Mouse (Mus musculus) MEL (cell line): ENCODE data around the gene Myrf. TPM values are rescaled to one million over a fixed set of nuclear protein-coding genes. Genes with fewer than 3 reads are reported as not detected.

ENCODE experiments used
- DNase-seq: peaks from one replicate; pipeline ENCODE4 v3.0.0; 2011; ENCODE audit warnings: low read depth, low spot score
- H3K27ac ChIP-seq: 2 replicates; pipeline ENCODE4 v1.5.1; 2012; ENCODE audit warnings: low read depth, mild to moderate bottlenecking, control low read depth, low read length, moderate library complexity; ENCODE audit not compliant: control insufficient read depth
- H3K27me3 ChIP-seq, 2 experiments: fragments of 150-350 bp in 1 of 2; sonication (generic) in 1 of 2; 2 replicates each; pipeline ENCODE4 v1.6.1; 2012; ENCODE audit warnings: low read length in 2 of 2, mild to moderate bottlenecking in 2 of 2, improper control_type of control experiment in 1 of 2, moderate library complexity in 1 of 2; ENCODE audit not compliant: insufficient read depth in 2 of 2, control insufficient read depth in 1 of 2
- H3K36me3 ChIP-seq, 2 experiments: 2 replicates each; pipeline ENCODE4 v1.6.1; 2012 to 2014; ENCODE audit warnings: low read length in 2 of 2, improper control_type of control experiment in 1 of 2, inconsistent platforms in 1 of 2, mild to moderate bottlenecking in 1 of 2; ENCODE audit not compliant: insufficient read depth in 2 of 2, control insufficient read depth in 1 of 2
- H3K4me1 ChIP-seq, 2 experiments: fragments of 150-350 bp in 1 of 2; sonication (generic) in 1 of 2; 2 replicates each; pipeline ENCODE4 v1.6.1; 2012; ENCODE audit warnings: low read length in 2 of 2, improper control_type of control experiment in 1 of 2, mild to moderate bottlenecking in 1 of 2; ENCODE audit not compliant: insufficient read depth in 2 of 2, control insufficient read depth in 1 of 2
- H3K4me3 ChIP-seq, 2 experiments: fragments of 150-350 bp in 1 of 2; sonication (generic) in 1 of 2; 2 replicates each; pipeline ENCODE4 v1.5.1; 2012; ENCODE audit warnings: low read depth in 2 of 2, low read length in 2 of 2, mild to moderate bottlenecking in 2 of 2, moderate library complexity in 2 of 2, control low read depth in 1 of 2, improper control_type of control experiment in 1 of 2; ENCODE audit not compliant: control insufficient read depth in 1 of 2, insufficient read depth in 1 of 2
- H3K79me2 ChIP-seq: 2 replicates; pipeline ENCODE4 v1.6.1; 2012; ENCODE audit warnings: mild to moderate bottlenecking, low read length, moderate library complexity; ENCODE audit not compliant: control insufficient read depth, poor library complexity, insufficient read depth
- H3K9ac ChIP-seq: 2 replicates; pipeline ENCODE4 v1.6.1; 2012; ENCODE audit warnings: low read depth, mild to moderate bottlenecking, control low read depth, low read length, moderate library complexity; ENCODE audit not compliant: control insufficient read depth, poor library complexity, severe bottlenecking
- H3K9me3 ChIP-seq: fragments of 150-350 bp; sonication (generic); replicated peaks from 2 replicates; pipeline ENCODE4 v1.6.1; 2012; ENCODE audit warnings: mild to moderate bottlenecking, low read length, improper control_type of control experiment, moderate library complexity; ENCODE audit not compliant: insufficient read depth
- BHLHE40 ChIP-seq: IDR thresholded peaks from 2 replicates; pipeline ENCODE4 v1.6.1; 2012; ENCODE audit warnings: low read depth, mild to moderate bottlenecking, inconsistent platforms, low read length, improper control_type of control experiment, borderline replicate concordance
- CHD2 ChIP-seq: IDR thresholded peaks from 2 replicates; pipeline ENCODE4 v1.6.1; 2011; ENCODE audit warnings: low read length, improper control_type of control experiment
- HCFC1 ChIP-seq: IDR thresholded peaks from 2 replicates; pipeline ENCODE4 v1.6.1; 2012; ENCODE audit warnings: low read depth, mild to moderate bottlenecking, inconsistent platforms, low read length, improper control_type of control experiment, moderate library complexity
- JUND ChIP-seq: IDR thresholded peaks from 2 replicates; pipeline ENCODE4 v1.6.1; 2011; ENCODE audit warnings: low read depth, mild to moderate bottlenecking, improper control_type of control experiment, low read length
- MAFK ChIP-seq: IDR thresholded peaks from 2 replicates; pipeline ENCODE4 v1.6.1; 2011; ENCODE audit warnings: low read depth, mild to moderate bottlenecking, low read length, improper control_type of control experiment, borderline replicate concordance
- MXI1 ChIP-seq: IDR thresholded peaks from 2 replicates; pipeline ENCODE4 v1.6.1; 2011; ENCODE audit warnings: mild to moderate bottlenecking, low read depth, low read length, improper control_type of control experiment
- MYB ChIP-seq: IDR thresholded peaks from 2 replicates; pipeline ENCODE4 v1.6.1; 2011; ENCODE audit warnings: mild to moderate bottlenecking, low read depth, low read length, improper control_type of control experiment
- MYC ChIP-seq: IDR thresholded peaks from 2 replicates; pipeline ENCODE4 v1.6.1; 2011; ENCODE audit warnings: low read depth, mild to moderate bottlenecking, low read length, improper control_type of control experiment, moderate library complexity
- POLR2A ChIP-seq, 2 experiments: IDR thresholded peaks; 2 replicates each; pipeline ENCODE4 v1.6.1; 2011 to 2012; ENCODE audit warnings: low read length in 2 of 2, mild to moderate bottlenecking in 2 of 2, control low read depth in 1 of 2, improper control_type of control experiment in 1 of 2, low read depth in 1 of 2, moderate library complexity in 1 of 2; ENCODE audit not compliant: control insufficient read depth in 1 of 2, insufficient read depth in 1 of 2, poor library complexity in 1 of 2
- POLR2AphosphoS2 ChIP-seq: IDR thresholded peaks from 2 replicates; pipeline ENCODE4 v1.6.1; 2011; ENCODE audit warnings: low read length, improper control_type of control experiment
- POLR2AphosphoS5 ChIP-seq: IDR thresholded peaks from 2 replicates; pipeline ENCODE4 v1.6.1; 2012; ENCODE audit warnings: low read depth, borderline replicate concordance, mild to moderate bottlenecking, inconsistent platforms, low read length, moderate library complexity, mixed read lengths
- RCOR1 ChIP-seq: IDR thresholded peaks from 2 replicates; pipeline ENCODE4 v1.6.1; 2012; ENCODE audit warnings: low read depth, mild to moderate bottlenecking, inconsistent platforms, low read length, improper control_type of control experiment
- SIN3A ChIP-seq: IDR thresholded peaks from 2 replicates; pipeline ENCODE4 v1.6.1; 2012; ENCODE audit warnings: low read length, improper control_type of control experiment, inconsistent platforms
- SMC3 ChIP-seq: IDR thresholded peaks from 2 replicates; pipeline ENCODE4 v1.6.1; 2011; ENCODE audit warnings: low read depth, low read length, improper control_type of control experiment
- TAL1 ChIP-seq: IDR thresholded peaks from 2 replicates; pipeline ENCODE4 v1.6.1; 2012; ENCODE audit warnings: mild to moderate bottlenecking, inconsistent platforms, low read length, moderate library complexity, mixed read lengths
- TBP ChIP-seq: IDR thresholded peaks from 2 replicates; pipeline ENCODE4 v1.8.0; 2011; ENCODE audit warnings: low read depth, low read length, improper control_type of control experiment
- UBTF ChIP-seq: IDR thresholded peaks from 2 replicates; pipeline ENCODE4 v1.6.1; 2012; ENCODE audit warnings: low read depth, mild to moderate bottlenecking, inconsistent platforms, low read length, improper control_type of control experiment, moderate library complexity, borderline replicate concordance; ENCODE audit not compliant: insufficient read depth
- USF2 ChIP-seq, 2 experiments: IDR thresholded peaks; 2 replicates each; pipeline ENCODE4 v1.6.1; 2011 to 2012; ENCODE audit warnings: improper control_type of control experiment in 2 of 2, low read length in 2 of 2, borderline replicate concordance in 1 of 2, inconsistent platforms in 1 of 2, low read depth in 1 of 2, mild to moderate bottlenecking in 1 of 2; ENCODE audit not compliant: insufficient read depth in 1 of 2
- ZMIZ1 ChIP-seq: IDR thresholded peaks from 2 replicates; pipeline ENCODE4 v1.6.1; 2012; ENCODE audit warnings: low read depth, mild to moderate bottlenecking, inconsistent platforms, low read length, improper control_type of control experiment, moderate library complexity
- polyA plus RNA-seq, 2 experiments: library from polyadenylated mRNA; stranded (reverse) in 1 of 2; unstranded in 1 of 2; fragments of >175 nt in 1 of 2; fragments of >200 nt in 1 of 2; gene quantifications; 2 replicates each; pipeline versions ENCODE4 v1.2.1 to v1.2.4; 2012; ENCODE audit warnings: low replicate concordance in 2 of 2, low read depth in 1 of 2; ENCODE audit not compliant: insufficient read length in 2 of 2, insufficient read depth in 1 of 2, missing spikeins in 1 of 2
- total RNA-seq: library from RNA; depleted of rRNA; stranded (reverse); fragments of 300-350 nt; gene quantifications from 2 replicates; pipeline ENCODE4 v1.2.3, GENCODE M21; 2012

The Myrf gene
- total and polyA plus RNA-seq, 3 experiments: 0.23 to 2.7 TPM; not detected in 1

DNA sequence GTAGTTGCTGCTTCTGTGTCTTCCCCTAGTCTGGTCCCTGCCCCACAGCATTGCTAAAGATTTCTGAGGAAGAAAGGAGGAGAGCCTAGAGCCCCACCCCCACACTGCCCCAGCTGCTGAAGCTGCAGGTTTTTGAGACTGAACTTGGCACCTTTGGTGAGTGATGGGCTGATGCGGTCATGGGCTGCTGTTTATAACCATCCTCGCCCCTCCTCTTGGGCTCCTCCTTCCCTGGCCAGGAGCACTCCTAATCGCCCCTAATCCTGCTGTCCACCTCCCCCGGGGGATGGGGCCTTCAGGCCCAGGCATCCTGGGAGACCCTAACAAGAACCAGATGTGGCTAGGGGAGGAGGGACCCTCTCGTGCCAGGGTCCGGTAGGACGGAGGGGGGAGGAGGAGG, 9.5 kb downstream of the Myrf start:
- no peak overlapping the region for H3K9ac ChIP-seq
- no peaks in the 10 kb centered on the region for H3K4me1 ChIP-seq
- H3K36me3 ChIP-seq: no peaks in the 10 kb centered on the region
- no peaks in the 10 kb centered on the region for H3K9me3 ChIP-seq
- H3K4me3 ChIP-seq: no peak overlapping the region
- H3K27ac ChIP-seq: no peak overlapping the region
- no peaks in the 10 kb centered on the region for H3K27me3 ChIP-seq
- no peaks in the 10 kb centered on the region for H3K79me2 ChIP-seq
- TF ChIP-seq SIN3A (no peak), MXI1 (no peak), BHLHE40 (no peak), USF2 (IDR thresholded peaks at IDR 0.05; ENCODE audit: borderline replicate concordance in 1 of 2, insufficient read depth in 1 of 2, low read depth in 1 of 2, low read length in 2 of 2) (no peak), MYB (no peak), JUND (no peak), TAL1 (no peak), SMC3 (no peak), UBTF (no peak), POLR2A (IDR thresholded peaks at IDR 0.05; ENCODE audit: control insufficient read depth in 1 of 2, insufficient read depth in 1 of 2, low read depth in 1 of 2, low read length in 2 of 2, poor library complexity in 1 of 2) (no peak), POLR2AphosphoS5 (no peak)
- DNase-seq: no peak

DNA sequence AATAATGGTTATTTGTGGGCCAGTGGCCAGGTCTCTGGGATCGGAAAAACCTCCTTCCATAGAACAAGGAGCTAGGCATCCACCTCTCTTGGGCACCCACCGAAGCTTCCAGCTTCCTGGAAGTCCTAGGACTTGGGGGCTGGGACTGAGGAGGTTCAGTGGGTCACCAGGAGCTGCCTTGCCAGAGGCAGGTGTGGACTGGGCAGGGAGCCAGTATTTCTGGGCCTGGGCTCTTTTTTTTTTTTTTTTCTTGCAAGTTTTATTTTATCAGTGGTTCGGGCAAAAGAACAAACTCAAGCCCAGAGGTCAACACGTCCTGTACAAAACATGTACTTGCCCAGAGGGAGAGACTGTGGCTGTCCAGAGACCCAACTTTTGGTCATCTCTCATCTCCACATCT, 14.8 kb downstream of the Myrf start:
- Histone ChIP-seq H3K27me3 (no peaks in the 10 kb centered on the region), H3K9ac (no peak overlapping the region), H3K27ac (no peak overlapping the region), H3K4me3 (no peak overlapping the region), H3K9me3 (no peaks in the 10 kb centered on the region), H3K79me2 (no peaks in the 10 kb centered on the region), H3K4me1 (peaks cover 0 to 3% of the 10 kb centered on the region in 2 experiments; a peak in 1 of 4 replicates), H3K36me3 (no peaks in the 10 kb centered on the region)
- no peak for DNase-seq
- TF ChIP-seq SMC3 (no peak), ZMIZ1 (no peak), RCOR1 (no peak), TBP (no peak), MAFK (no peak), CHD2 (no peak), POLR2AphosphoS2 (no peak), UBTF (no peak), TAL1 (no peak), HCFC1 (no peak), POLR2A (IDR thresholded peaks at IDR 0.05; ENCODE audit: control insufficient read depth in 1 of 2, insufficient read depth in 1 of 2, low read depth in 1 of 2, low read length in 2 of 2, poor library complexity in 1 of 2) (no peak), MYC (no peak)
